Mouse (Mus musculus) NIH3T3 (cell line): ENCODE measurements at regions not wholly inside any gene's neighbourhood (a gene's known extent, or its start where the extent isn't known, plus 50 kb on each side); places are given as distances from the start of the nearest gene placed in this dataset.
A peak's percentile ranks its signal among the peaks of the same experiment; 100 is the strongest.
"Not testable (repeated sequence)": the region's sequence is repeated elsewhere in the genome, so short reads cannot be mapped to it uniquely, and the experiment has no call there.

Experiments used
- DNase-seq: peaks from one replicate; pipeline ENCODE4 v3.0.0-alpha.2; 2012; ENCODE audit warnings: low read depth

DNA sequence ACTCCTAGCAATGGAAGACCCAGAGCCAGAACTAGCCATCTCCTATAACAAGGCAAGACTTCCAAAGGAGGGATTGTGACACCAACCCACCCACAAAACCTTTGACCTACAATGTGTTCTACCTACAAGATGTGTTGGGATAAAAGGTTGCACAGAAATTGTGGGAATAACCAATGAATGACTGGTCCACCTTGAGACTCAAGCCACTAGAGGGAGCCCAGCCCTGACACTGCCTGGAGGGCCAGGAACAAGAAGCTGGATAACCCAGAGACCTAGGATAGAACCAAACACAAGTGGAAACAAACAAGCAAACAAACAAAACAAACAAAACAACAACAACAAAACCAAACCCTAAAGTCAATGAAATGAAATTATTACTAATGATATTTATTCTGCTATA, 288.8 kb downstream of the Dchs2 start:
- DNase-seq = peak; percentile 38

- no peak for DNase-seq
Observed at GRCm38 (mm10) chr3:83424267-83424666, 296.5 kb downstream of the Dchs2 start.

GRCm38 (mm10) chr3:83429376-83429775, 301.6 kb downstream of the Dchs2 start:
- DNase-seq = no peak

- DNase-seq = peak; percentile 78
Observed at GRCm38 (mm10) chr3:83446154-83446667, 318.5 kb downstream of the Dchs2 start.

GRCm38 (mm10) chr3:83450662-83451061, 315.5 kb upstream of the Sfrp2 start:
- DNase-seq = peak; percentile 6

GRCm38 (mm10) chr3:83451317-83451716, 314.8 kb upstream of the Sfrp2 start:
- DNase-seq = peak; percentile 6

DNA sequence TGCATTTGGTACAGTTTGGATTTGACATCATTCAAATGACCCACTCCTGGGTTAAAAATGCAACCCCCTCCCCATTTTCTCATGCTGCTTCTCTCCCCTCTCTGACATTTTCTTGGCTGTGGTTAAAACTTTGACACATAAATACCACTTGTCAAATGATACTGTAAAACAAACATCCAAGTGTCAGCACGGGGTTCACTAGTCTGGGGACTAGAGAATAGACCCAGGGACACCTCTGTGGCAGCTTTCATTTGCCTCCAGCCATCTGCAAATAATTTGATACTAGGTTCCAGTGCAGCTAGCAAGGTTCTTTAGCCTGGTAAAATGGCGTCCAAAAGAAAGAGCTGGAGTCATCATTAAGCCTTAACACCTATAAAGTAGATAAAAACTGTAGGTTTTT, 312.7 kb upstream of the Sfrp2 start:
- no peak for DNase-seq

GRCm38 (mm10) chr3:83458450-83458849, 307.7 kb upstream of the Sfrp2 start:
- DNase-seq = no peak

DNA sequence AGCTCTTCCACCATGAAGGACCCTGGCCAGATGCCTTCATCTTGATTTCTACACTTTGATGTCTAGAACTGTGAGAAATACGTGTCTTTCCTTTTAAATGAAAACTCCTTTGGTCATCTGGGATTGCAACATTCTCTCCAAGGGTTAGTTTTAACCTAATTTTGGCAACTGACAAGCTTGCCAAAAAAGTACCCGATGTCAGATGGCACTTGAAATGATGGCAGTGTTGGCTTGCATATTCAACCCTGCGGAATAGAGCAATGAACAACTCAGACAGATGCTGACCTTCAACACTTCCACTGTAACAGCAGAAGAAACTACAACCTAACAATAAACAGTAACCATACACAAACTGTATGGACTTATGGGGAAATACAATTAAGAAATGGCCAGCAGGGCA, 286.9 kb upstream of the Sfrp2 start:
- DNase-seq = no peak

DNA sequence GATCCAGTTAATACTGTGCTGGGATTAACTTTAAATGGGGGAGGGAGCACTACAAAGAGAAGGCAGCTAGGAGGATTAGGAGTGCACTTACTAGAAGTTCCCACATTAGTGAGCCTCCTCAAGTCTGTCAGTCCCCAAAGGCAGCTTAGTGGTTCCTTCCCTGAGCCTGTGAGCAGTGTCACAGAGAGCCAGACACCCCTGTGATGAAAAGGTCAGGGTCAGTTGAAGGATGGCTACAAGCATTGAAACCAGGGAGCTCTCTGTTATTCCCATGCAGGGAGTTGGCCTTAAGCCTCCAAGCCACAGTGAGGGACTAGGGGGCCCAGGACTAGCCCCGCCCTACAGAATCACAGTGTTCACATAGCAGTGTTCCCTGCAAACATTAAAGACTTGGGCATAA, 285.9 kb upstream of the Sfrp2 start:
- DNase-seq = no peak

DNA sequence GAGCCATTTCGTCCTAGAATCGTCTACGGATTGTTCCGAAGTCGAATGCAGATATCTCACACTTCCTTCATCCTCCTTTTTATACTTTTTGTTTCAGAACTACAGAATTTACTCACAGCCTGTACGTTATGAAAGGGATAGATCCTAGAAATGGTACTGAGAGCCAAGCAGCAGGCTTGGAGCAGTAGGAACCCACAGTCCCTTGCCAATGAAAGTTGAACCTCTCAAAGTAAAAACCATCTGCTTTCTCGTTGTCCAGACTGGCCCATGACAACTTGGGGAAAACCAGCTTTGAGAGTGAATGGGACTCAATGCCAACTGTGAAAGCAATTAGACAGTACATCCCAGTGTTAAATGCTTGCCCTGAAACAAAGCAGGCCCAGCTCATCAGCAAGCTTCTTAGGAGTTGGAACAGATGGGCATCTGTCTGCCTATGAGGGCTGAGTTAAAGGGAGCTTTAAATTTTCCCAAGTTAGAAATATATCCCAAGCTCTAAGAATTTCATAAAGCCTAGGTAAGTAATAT, 279.9 kb upstream of the Sfrp2 start:
- no peak for DNase-seq

GRCm38 (mm10) chr3:83495584-83495983, 270.5 kb upstream of the Sfrp2 start:
- DNase-seq = peak; percentile 11

GRCm38 (mm10) chr3:83503901-83504300, 262.2 kb upstream of the Sfrp2 start:
- no peak for DNase-seq

DNA sequence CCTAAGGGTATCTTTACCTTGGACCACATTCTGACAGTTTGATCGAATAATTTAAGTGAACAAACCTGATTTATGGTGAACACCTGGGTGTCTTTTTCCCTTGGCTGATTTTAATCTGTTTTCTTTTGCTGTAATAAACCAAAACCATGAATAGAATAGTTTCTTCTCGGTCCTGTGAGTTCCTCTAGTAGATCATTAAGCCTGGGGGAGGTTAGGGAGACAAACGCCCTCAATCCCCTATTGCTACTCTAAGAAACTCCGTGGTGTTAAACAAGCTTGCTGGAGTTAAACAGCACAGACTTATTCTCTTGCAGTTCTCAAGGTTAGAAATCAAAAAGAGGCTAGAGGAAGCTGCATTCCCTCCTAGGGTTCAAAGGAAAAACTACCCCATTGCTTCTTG, 249.5 kb upstream of the Sfrp2 start:
- DNase-seq = no peak

DNA sequence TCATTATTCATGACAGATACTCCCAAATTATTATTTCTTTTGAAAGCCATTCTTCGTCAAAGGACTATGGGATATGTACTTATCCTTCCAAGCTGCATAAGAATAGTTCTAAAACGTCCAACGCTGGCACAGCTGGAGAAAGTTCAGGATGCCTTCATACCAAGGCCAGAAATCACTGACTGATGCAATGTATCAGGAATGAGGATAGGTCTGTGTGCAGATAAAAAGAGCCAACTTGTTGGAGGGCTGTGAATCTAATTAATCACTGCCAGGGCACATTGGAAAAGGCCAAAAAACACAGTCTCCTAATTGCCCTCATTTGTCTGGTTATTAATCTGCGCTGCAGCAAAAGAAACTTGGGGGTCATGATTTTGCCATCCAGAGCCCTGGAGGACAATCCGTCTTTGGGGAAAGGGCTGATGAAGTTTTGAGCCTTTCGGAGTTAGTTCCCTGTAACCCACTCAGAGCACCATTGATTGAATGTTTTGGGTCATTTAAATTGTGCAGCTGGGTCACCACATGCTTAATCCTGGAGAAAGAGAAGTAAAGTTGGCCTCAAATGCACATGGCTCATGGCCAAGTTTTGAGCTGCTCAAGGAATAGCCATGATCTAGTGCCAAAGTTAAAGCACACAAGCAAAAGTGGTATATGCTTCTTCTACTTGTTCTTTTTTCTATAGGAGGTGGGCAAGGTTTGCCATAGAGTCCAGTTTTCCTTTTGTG, 248.0 kb upstream of the Sfrp2 start:
- peak; percentile 31 for DNase-seq

GRCm38 (mm10) chr3:83530243-83530847, 235.8 kb upstream of the Sfrp2 start:
- no peak for DNase-seq

DNA sequence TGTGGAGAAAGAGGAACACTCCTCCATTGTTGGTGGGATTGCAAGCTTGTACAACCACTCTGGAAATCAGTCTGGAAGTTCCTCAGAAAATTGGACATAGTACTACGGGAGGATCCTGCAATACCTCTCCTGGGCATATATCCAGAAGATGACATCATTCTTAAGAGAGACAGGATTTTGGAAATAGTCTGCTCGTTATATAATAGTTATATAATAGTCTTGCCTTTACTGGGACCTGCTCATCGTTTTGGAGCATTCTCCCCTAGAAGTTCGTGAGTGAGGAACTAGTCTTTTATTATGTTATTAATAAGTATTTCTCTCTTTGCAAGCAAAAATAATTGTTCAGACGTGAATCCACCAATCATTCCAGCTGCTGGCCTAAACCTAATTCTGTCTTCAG, 229.5 kb upstream of the Sfrp2 start:
- not testable (repeated sequence) for DNase-seq

GRCm38 (mm10) chr3:83537231-83537630, 228.9 kb upstream of the Sfrp2 start:
- DNase-seq = no peak

GRCm38 (mm10) chr3:83537711-83538110, 228.4 kb upstream of the Sfrp2 start:
- no peak for DNase-seq

DNA sequence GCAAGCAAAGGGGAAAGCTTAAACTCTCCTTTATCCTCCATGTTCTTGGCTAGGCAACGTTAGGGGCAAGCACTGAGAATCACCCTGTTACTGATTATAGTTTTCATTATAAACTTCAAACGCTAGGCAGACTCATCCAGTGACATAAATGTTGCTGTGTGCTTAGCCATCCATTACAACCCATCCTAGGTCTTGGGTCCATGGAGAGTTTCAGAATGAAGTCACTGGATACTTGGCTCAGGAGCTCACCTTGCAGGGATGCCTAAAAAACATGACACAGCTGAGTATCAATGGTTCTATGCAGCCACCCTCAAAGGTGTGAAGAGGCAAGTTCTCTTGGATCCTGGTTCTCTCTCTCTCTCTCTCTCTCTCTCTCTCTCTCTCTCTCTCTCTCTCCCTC, 227.2 kb upstream of the Sfrp2 start:
- DNase-seq = no peak

GRCm38 (mm10) chr3:83540997-83541932, 224.9 kb upstream of the Sfrp2 start:
- peak; percentile 30 for DNase-seq

- no peak for DNase-seq
Observed at GRCm38 (mm10) chr3:83552516-83553139, 213.5 kb upstream of the Sfrp2 start.
